Mouse (Mus musculus): ENCODE results near the gene Ypel1.

DNA sequence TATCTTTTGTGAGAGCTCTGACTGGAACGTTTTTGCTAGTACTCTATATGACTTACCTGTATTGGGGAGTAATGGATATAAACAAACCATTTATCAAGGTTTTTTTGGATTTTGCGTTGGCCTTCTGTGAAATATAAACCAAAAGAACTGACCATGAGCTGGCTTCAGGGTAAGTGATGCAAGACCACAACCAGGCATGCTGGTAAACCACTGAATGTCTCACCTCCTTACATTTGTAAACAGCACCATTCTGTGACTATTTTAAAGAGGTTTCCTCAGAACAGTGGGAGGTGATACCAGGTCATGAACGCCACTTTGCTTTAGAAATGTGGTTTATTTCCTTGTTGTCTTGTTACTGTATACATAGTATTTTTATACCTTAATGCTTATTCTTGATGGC is 16.7 kb downstream of the Ypel1 start:
- no peak for TF ChIP-seq CTCF (IDR thresholded peaks at IDR 0.05; ENCODE audit: low read depth)
- TF ChIP-seq EP300 (IDR thresholded peaks at IDR 0.05; ENCODE audit: low read depth) = no peak
